9 mouse cellular contexts compared by ENCODE assay signal in genomic region chr3:52343270-52344070, GRCm38 (mm10).
DNase-seq lines count a peak whose midpoint lies in the region; ATAC-seq and TF ChIP-seq lines count a peak whose summit lies in the region.
"Had no signal": no experiment of that assay in that cellular context is flagged by ENCODE, and none has a peak within 500 bp of the region (broad histone marks: within the 10 kb centered on the region; RNA-seq: fewer than 3 reads in every experiment).

No protein-coding gene starts in this region.

- no peak overlapping the region for H3K4me3 ChIP-seq in liver, postnatal 0 days (ENCODE audit: low read depth, low read length)
- H3K4me3 ChIP-seq in brown adipose tissue, adult 24 weeks (ENCODE audit: insufficient read depth, low read depth, low read length): no peak overlapping the region
- no peak overlapping the region for H3K4me3 ChIP-seq in lung, embryonic 14.5 days (ENCODE audit: low read depth, low read length)

- WGBS in liver, postnatal 0 days (ENCODE audit: insufficient replicate concordance): 50% methylated on average over 6 of the region's 6 CpGs
- 73% methylated on average over 6 of the region's 6 CpGs for WGBS in lung, embryonic 14.5 days

- H3K36me3 ChIP-seq in liver, postnatal 0 days (replicated peaks; ENCODE audit: insufficient read depth, low read length): peaks cover 15% of the 10 kb centered on the region
- peaks cover 10% of the 10 kb centered on the region for H3K36me3 ChIP-seq in lung, embryonic 14.5 days (ENCODE audit: insufficient read depth)

- peak; percentile 90 for ATAC-seq in liver, postnatal 0 days
- no peak for ATAC-seq in lung, embryonic 14.5 days (ENCODE audit: insufficient read depth)

- peak overlapping the region; percentile 27; the same call in 1 of the 2 replicates for H3K4me2 ChIP-seq in liver, postnatal 0 days (ENCODE audit: low read depth, low read length)
- no peak overlapping the region for H3K4me2 ChIP-seq in lung, embryonic 14.5 days

- no peak overlapping the region; the same call in 1 of the 2 replicates for H3K9ac ChIP-seq in liver, postnatal 0 days (replicated peaks)
- no peak overlapping the region for H3K9ac ChIP-seq in lung, embryonic 14.5 days

- peak overlapping the region; percentile 79 for H3K27ac ChIP-seq in liver, postnatal 0 days (ENCODE audit: low read depth)
- peak overlapping the region; percentile 60 for H3K27ac ChIP-seq in brown adipose tissue, adult 24 weeks (replicated peaks; ENCODE audit: low read depth, low read length)
- no peak overlapping the region for H3K27ac ChIP-seq in lung, embryonic 14.5 days (ENCODE audit: low read depth)

- H3K27me3 ChIP-seq in liver, postnatal 0 days (ENCODE audit: insufficient read depth, low read length): no peaks in the 10 kb centered on the region
- H3K27me3 ChIP-seq in lung, embryonic 14.5 days (ENCODE audit: insufficient read depth, low read length): no peaks in the 10 kb centered on the region

- peak; percentile 55 for DNase-seq in liver, postnatal 0 days
- no peak for DNase-seq in liver
- peak; percentile 45 for DNase-seq in lung, embryonic 14.5 days
- DNase-seq in thymus, postnatal 0 days (ENCODE audit: low spot score): peak; percentile 58
- DNase-seq in yolk sac, embryonic 10.5 days (ENCODE audit: low spot score): no peak
- no peak for DNase-seq in frontal cortex, postnatal 36 days (ENCODE audit: low spot score in 2 of 2)
- no peak for DNase-seq in layer of hippocampus, postnatal 10 days (ENCODE audit: low spot score in 2 of 2)
- DNase-seq: gastrocnemius, postnatal 10 days had no signal

- peak; percentile 44; the same call in 1 of the 2 replicates for TF ChIP-seq EP300 in liver, postnatal 0 days (IDR thresholded peaks at IDR 0.05; ENCODE audit: low read depth)

- H3K4me1 ChIP-seq in liver, postnatal 0 days (ENCODE audit: insufficient read depth): peaks cover 53% of the 10 kb centered on the region
- H3K4me1 ChIP-seq in brown adipose tissue, adult 24 weeks (ENCODE audit: control insufficient read depth, insufficient read depth, insufficient read length, low read length): peaks cover 54% of the 10 kb centered on the region
- peaks cover 19% of the 10 kb centered on the region for H3K4me1 ChIP-seq in lung, embryonic 14.5 days (ENCODE audit: insufficient read depth)

- no peak for TF ChIP-seq CTCF in liver, postnatal 0 days (IDR thresholded peaks at IDR 0.05; ENCODE audit: low read depth)
- TF ChIP-seq CTCF in lung, embryonic 14.5 days (IDR thresholded peaks at IDR 0.05; ENCODE audit: low read depth): no peak

- H3K9me3 ChIP-seq in liver, postnatal 0 days (ENCODE audit: low read length): no peaks in the 10 kb centered on the region
- H3K9me3 ChIP-seq in lung, embryonic 14.5 days (ENCODE audit: low read depth, low read length): no peaks in the 10 kb centered on the region

Comparison
In these comparisons a context has a peak if more than half of its experiments do, and no peak if none do; other contexts are left out.
1. DNase-seq: peak in liver, postnatal 0 days (single experiment), lung, embryonic 14.5 days (single experiment) and thymus, postnatal 0 days (single experiment); none in liver (single experiment), yolk sac, embryonic 10.5 days (single experiment), frontal cortex, postnatal 36 days (0 of 2) and layer of hippocampus, postnatal 10 days (0 of 2).